Mouse (Mus musculus) monocyte, adult 2 months (primary cell): ENCODE measurements around the gene St8sia4.
A peak's percentile ranks its signal among the peaks of the same experiment; 100 is the strongest.

Experiments used
- DNase-seq, 2 experiments: peaks; one replicate each; pipeline ENCODE4 v3.0.0; 2022; ENCODE audit warnings: low spot score in 2 of 2, low read depth in 1 of 2

Gene St8sia4

GRCm38 (mm10) chr1:95667435-95668252 is at the start of gene St8sia4:
Gene St8sia4 (minus strand): TSS chr1:95667571.
- peak; percentile 61 to 77 for DNase-seq

GRCm38 (mm10) chr1:95709181-95709580 is 41.8 kb upstream of the St8sia4 start:
- no peak for DNase-seq

DNA sequence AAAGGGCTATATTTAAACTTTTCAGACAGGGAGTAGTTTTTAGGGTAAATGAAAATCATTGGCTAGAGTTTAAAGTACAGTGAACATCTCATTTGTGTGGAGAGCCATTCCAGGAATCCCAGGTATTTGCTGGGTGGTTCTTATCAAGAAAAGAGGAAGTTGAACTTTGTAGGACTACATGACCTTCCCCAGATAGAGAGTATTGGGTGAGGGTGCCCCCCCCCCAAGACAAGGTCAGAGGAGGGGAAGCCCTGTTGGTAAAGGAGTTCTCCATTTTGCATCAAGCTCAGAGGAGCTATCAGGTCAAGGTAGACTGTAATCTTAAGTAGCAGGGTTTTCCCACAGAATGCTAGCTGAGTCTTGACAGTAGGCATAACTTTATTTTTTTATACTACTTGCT is 32.5 kb upstream of the St8sia4 start:
- no peak for DNase-seq

DNA sequence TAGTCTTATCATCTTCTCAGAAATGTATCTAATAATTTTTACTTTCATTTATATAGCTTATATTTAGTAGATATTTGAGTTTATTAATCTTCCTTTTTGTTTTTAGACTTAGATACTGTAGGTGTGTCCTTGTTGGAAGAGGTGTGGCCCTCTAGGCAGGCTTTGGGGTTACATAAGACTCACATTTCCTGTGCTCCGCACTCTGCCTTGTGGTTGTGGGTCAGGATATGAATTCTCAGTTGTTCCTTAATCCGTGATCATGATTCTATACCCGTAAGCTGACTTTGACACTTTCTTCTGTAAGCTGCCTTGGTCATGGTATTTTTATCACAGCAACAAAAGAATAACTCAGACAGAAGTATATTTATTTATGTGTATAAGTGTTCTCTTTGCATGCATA is 6.7 kb upstream of the St8sia4 start:
- DNase-seq: no peak

DNA sequence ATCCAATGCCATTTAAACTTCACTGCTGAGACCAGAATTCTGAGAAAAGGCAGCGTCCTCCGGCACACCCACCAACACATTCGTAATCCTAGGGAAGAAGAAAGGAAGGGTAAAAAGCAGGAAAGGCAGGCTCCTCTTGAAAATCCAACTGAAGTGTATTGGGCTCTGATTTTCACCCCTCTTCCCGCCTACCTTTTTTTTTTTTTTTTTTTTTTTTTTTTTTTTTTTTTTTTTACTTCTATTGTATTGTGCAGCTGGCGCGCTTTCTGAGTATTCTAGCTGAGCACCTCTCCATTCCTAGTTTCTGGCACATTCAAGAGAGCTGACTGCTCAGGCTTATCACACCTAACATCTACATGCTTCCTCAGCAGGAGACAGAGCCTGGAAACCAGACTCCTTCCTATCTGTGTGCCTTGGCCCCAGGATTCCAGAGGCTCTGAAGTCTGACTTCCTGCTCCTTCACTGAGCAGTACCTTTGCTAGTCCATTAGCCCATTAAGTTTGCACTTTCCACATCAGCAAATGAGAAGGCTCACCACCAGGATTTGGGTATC is 958 bp upstream of the St8sia4 start:
- DNase-seq: no peak

DNA sequence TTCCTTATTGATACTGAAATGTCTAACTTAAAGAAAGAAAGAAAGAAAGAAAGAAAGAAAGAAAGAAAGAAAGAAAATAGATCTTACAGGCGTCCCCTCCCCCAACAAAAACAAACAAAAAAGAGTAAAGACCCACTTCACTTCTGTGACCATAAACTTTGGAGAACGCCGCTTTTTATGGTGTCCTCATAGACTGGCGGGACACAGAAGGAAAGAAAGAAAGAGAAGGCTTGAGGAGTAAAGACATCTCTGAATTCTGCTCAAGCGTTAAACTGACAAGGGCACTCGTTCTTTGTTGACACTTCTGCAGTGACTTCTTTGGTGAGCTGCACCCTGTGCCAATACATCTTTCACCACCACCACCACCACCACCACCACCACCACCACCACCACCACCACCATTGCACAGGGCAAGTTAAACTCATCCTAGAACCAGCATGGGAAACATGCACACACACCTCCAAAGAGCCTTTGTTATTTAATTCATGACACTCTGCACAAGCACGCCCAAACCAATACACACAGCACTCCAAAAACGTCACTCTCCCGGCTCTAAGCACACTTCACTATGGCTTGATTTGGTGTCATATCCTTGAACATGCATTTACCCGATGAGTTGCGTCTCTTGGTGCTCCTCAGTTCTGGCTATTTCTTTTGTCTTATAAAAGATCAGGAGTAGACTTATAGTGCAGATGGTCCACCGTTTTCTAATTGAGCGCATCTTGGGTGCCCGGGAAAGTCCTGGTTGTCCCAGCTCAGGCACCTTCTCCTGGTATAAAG is 640 bp downstream of the St8sia4 start:
- DNase-seq: no peak

- peak in 1 of 2 experiments; percentile 14 for DNase-seq
Measured at GRCm38 (mm10) chr1:95665951-95666484, 1.4 kb downstream of the St8sia4 start.

DNA sequence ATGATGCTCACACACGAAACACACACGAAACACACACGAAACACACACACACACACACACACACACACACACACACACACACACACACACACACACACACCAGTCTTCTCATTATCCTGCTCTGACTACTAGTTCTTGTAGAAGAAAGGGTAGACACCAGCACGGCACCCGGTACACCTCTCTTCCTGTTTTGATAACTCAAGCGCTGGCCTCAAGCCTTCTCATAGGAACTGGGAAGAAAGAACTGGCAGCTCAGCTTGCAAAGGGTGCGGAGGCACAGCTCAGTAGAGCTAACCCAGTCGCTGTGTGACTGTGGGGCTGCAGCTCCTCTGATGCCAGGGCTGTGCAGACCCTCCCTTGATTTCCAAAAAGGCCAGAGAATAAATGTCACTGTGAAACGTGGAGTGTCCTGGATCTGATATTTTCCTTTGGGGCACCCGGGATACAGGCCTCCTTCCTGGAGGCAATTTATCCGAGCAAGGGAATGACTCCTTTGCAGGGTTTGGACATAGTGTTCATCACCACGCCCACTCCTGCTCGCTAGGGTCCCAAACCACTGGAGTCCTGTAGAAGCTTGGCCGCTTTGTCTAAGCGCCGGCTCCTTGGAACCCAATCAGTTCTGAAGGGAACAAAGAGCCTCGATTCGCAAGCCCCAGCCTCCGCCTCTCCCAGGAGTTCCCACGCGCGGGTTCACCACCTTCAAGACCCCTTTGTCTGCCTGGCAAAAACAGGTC is 2.2 kb downstream of the St8sia4 start:
- peak in 1 of 2 experiments; percentile 12 for DNase-seq

- DNase-seq: no peak
Measured at GRCm38 (mm10) chr1:95664321-95664825, 3.0 kb downstream of the St8sia4 start.

DNA sequence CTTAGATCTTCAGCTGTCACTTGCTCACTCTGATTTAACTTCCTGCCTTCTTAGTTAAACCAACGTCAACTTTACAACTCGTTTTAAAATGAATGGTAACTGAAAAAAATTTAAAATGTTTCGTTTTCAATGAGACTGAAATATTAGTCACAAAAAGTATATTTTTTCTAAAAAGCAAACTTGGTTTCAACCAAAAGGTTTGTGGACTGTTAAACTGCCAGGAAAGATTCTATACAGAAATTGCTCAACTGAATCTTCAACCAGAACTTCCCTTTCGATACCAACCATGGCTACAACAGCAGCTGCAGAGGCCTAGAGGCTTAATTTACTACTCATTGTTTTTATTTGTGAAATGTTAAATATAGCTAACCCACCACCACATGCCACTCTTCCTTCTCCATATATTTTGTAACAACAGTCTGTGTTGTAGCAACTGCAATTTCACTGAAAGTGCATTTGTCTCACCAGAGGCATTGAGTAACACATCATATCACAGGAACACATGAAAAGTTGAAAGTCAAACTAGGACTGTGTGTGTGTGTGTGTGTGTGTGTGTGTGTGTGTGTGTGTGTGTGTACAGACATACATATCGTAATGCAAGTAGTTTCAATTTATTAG is 10.2 kb downstream of the St8sia4 start:
- peak in 1 of 2 experiments; percentile 37 for DNase-seq

GRCm38 (mm10) chr1:95655564-95655963 is 11.8 kb downstream of the St8sia4 start:
- no peak for DNase-seq

DNA sequence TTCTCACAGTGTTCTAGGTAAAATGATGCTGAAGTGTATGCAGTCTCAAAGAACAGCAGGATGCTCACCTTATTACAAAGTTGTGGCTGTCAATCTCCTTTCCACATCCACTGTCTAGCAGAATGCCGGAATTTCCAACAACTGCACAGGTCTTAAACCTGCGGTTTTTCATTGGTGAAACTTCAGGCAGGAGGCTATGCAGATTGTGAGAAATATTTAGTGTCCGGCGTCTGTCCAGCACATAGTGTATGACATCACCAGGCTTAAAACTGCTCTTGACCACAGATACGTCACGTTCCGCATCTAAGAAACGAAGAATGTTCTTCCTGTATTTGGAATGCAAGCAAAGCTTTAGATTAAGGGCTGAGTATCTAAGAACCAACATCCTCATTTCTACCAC is 13.9 kb downstream of the St8sia4 start:
- DNase-seq: no peak

DNA sequence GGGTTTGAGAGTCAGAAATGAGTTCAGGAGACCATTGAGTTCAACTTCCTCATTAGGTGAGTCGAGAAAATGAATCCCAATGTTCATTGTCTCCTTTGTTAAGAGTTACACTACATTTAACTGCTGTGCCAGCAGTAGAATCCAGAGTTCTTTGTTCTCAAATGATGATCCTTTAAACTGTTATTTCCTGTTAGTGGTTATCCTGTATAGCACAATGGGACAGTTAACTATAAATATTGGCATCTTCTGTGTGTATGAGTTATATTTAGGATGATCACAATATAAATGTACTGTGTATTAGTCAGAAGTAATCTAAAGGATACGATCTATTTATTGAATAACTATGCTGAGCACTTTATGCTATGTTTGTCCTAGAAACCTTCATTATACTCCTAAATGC is 23.1 kb downstream of the St8sia4 start:
- DNase-seq: no peak

DNA sequence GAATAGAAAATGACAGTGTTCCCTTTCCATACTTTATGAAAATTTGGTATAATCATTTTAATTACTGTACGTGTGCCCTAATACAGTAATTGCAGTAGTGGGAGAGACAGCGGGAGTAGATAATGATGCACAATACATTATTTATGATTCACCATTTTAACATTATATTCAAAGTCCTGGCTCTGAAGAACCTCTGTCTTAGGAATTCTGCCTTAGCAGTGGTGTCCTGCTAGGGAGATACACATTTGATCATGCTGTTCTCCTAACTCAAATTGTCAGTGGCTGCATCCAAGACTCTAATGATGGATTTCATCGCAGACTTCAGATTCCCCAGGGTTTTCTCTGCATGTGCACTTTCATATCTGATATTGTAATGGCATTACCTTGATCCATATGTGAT is 28.4 kb downstream of the St8sia4 start:
- no peak for DNase-seq

- no peak for DNase-seq
Measured at GRCm38 (mm10) chr1:95624376-95624775, 43.0 kb downstream of the St8sia4 start.

- DNase-seq: no peak
Measured at GRCm38 (mm10) chr1:95618647-95619046, 48.7 kb downstream of the St8sia4 start.

DNA sequence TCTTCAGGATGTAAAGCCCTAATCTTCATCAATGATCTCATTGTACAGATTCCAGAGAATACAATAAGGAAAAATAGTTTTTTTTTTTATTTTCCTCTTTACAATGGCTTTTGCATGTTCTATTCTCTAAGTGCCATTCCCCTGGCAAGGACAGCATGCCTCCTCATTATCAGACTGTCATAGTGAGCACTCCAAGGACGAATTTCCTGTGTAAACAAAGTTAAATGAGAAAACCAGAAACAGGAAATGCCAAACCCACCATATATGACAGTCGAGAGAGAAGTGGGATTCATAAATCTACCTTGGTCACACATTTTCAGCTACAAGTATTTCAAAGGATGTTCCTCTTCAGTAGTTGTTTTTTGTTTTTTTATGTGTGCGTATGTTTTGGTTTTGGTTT is 49.2 kb downstream of the St8sia4 start:
- DNase-seq: no peak

GRCm38 (mm10) chr1:95610017-95610416 is 57.4 kb downstream of the St8sia4 start:
- DNase-seq: no peak

- DNase-seq: no peak
Measured at GRCm38 (mm10) chr1:95609045-95609444, 58.3 kb downstream of the St8sia4 start.

- DNase-seq: no peak
Measured at GRCm38 (mm10) chr1:95605458-95605857, 61.9 kb downstream of the St8sia4 start.
